Mouse (Mus musculus) heart, embryonic 11.5 days (tissue): ENCODE measurements at regions not wholly inside any gene's neighbourhood (a gene's known extent, or its start where the extent isn't known, plus 50 kb on each side); places are given as distances from the start of the nearest gene placed in this dataset.

Experiments used
- ATAC-seq: fragments of 200-750 bp; cut with Nextera tagmentation; replicated peaks from 2 replicates; pipeline ENCODE4 v1.8.0; 2017; ENCODE audit warnings: moderate library complexity; ENCODE audit not compliant: insufficient number of reproducible peaks, low FRiP score, low TSS enrichment
- H3K27ac ChIP-seq: fragments of 300-500 bp; sonication (generic); 2 replicates; pipeline ENCODE4 v1.5.1; 2014; ENCODE audit warnings: mild to moderate bottlenecking, low read depth, low read length
- H3K27me3 ChIP-seq: fragments of 300-500 bp; sonication (generic); 2 replicates; pipeline ENCODE4 v1.6.1; 2014; ENCODE audit warnings: mild to moderate bottlenecking, low read length, mixed read lengths; ENCODE audit not compliant: control insufficient read depth, insufficient read depth
- H3K36me3 ChIP-seq: fragments of 300-500 bp; sonication (generic); 2 replicates; pipeline ENCODE4 v1.6.1; 2014; ENCODE audit warnings: mild to moderate bottlenecking, low read length, moderate library complexity, mixed read lengths; ENCODE audit not compliant: control insufficient read depth, insufficient read depth
- H3K4me1 ChIP-seq: fragments of 300-500 bp; sonication (generic); 2 replicates; pipeline ENCODE4 v1.6.1; 2014; ENCODE audit warnings: low read length; ENCODE audit not compliant: control insufficient read depth, insufficient read depth
- H3K4me2 ChIP-seq: fragments of 300-500 bp; sonication (generic); 2 replicates; pipeline ENCODE4 v1.6.1; 2014; ENCODE audit warnings: mild to moderate bottlenecking, moderate library complexity
- H3K4me3 ChIP-seq: fragments of 300-500 bp; sonication (generic); 2 replicates; pipeline ENCODE4 v1.5.1; 2014; ENCODE audit warnings: low read depth, low read length
- H3K9ac ChIP-seq: fragments of 300-500 bp; sonication (generic); 2 replicates; pipeline ENCODE4 v1.6.1; 2014; ENCODE audit warnings: mild to moderate bottlenecking, low read depth, low read length, moderate library complexity
- H3K9me3 ChIP-seq: fragments of 300-500 bp; sonication (generic); replicated peaks from 2 replicates; pipeline ENCODE4 v1.6.1; 2016; ENCODE audit warnings: low read length; ENCODE audit not compliant: control insufficient read depth
- WGBS: fragments of 180-500 bp; shearing (Covaris S2); extraction: QIAGEN DNeasy Blood & Tissue Kit; methylation state at CpG from one replicate; pipeline ENCODE4 v1.1.7; 2014; ENCODE audit not compliant: insufficient replicate concordance; 5-methylcytosine and 5-hydroxymethylcytosine counted together

DNA sequence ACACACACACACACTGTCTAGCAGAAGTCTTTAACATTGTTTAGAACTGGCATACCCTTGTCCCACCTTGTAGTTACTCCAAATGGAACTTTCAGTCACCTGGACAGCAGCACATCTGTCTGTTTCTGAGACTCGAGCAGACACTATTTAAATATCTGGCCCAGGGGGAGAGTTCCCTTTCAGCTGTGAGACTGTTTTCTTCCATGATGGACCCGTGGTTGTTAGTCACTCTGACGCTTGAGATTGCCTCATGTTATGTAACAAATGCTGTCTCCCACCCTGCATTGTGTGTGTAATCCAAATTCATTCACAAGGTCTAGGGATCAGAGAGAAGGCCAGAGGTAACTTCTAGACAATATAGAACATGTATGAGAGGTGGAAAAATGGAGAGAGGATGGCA, 174.2 kb downstream of the Otol1 start:
- ATAC-seq = no peak
- WGBS = 68% methylated on average over 3 of the region's 3 CpGs

DNA sequence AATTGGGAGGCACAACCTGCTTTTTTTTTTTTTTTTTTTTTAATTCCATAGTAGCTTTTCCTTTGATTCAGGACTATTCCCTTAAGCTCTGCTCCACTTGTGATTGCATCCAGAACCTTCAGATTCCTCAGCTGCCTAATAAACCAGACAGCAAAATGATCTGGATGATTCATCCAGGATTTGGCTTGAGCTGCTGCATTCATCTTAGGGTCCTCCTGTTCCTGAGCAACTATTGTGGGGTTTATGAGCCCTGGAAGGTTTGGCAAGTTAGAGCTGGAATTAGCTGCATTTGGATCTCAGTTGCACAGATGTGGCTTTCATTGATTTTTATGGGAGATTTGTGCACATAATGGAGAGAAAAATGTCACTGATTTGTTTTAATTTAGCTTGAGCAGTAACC, 183.3 kb downstream of the Otol1 start:
- no peaks in the 10 kb centered on the region for H3K27me3 ChIP-seq
- H3K9ac ChIP-seq = no peak overlapping the region
- no peak for ATAC-seq
- no peaks in the 10 kb centered on the region for H3K36me3 ChIP-seq
- H3K4me2 ChIP-seq = no peak overlapping the region
- no peaks in the 10 kb centered on the region for H3K4me1 ChIP-seq
- H3K9me3 ChIP-seq = no peaks in the 10 kb centered on the region
- H3K27ac ChIP-seq = no peak overlapping the region
- H3K4me3 ChIP-seq = no peak overlapping the region

More for the DNA sequence above, 174.2 kb downstream of the Otol1 start:
- no peaks in the 10 kb centered on the region for H3K27me3 ChIP-seq
- H3K27ac ChIP-seq = no peak overlapping the region
- H3K4me3 ChIP-seq = no peak overlapping the region
- no peak overlapping the region for H3K4me2 ChIP-seq
- H3K4me1 ChIP-seq = no peaks in the 10 kb centered on the region
- H3K36me3 ChIP-seq = no peaks in the 10 kb centered on the region
- H3K9ac ChIP-seq = no peak overlapping the region
- no peaks in the 10 kb centered on the region for H3K9me3 ChIP-seq

DNA sequence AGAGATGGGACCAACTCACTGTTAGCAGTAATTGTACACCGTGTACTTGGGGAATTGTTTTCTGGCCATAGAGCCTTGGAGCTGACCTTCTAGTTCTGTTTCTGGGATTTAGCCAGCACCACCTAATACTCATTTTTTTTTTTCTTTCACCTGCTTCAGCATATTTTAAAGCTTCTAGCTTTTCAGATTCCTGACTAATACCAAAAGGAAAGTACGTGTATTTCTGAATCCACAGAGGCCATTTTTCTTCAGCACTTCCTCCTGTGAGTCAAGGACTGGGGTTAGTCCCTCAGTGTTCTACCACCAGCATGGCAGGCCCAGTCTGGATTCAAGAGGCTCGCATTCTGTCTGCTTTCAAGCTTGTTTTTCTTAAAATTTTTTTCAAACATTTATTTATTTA, 189.3 kb downstream of the Otol1 start:
- no peak overlapping the region for H3K9ac ChIP-seq
- H3K4me1 ChIP-seq = no peaks in the 10 kb centered on the region
- 85% methylated on average over 3 of the region's 3 CpGs for WGBS
- no peak overlapping the region for H3K4me2 ChIP-seq
- no peak overlapping the region for H3K4me3 ChIP-seq
- H3K36me3 ChIP-seq = no peaks in the 10 kb centered on the region
- H3K27me3 ChIP-seq = no peaks in the 10 kb centered on the region
- no peaks in the 10 kb centered on the region for H3K9me3 ChIP-seq
- ATAC-seq = no peak
- no peak overlapping the region for H3K27ac ChIP-seq

DNA sequence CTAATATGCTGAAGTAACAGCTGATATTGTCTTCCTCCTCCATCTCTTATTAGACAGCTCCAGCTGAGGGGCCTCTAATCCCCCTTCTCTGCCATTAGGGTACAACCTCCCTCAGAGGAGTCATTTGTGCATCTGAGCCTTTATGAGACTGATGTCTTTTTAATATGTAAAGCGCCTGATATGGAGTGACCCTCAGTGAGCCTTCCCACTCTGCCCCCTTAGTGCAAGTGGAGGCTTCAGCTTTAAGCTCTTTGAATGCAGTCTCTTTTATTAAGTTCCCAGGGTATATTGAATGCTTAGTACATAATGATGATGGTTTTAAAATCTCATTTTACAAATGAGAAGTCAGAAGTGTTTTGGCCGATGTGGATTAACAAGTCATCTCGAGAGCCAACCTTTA, 191.5 kb downstream of the Otol1 start:
- no peak overlapping the region for H3K4me3 ChIP-seq
- WGBS = 85% methylated on average over 3 of the region's 3 CpGs
- ATAC-seq = no peak

DNA sequence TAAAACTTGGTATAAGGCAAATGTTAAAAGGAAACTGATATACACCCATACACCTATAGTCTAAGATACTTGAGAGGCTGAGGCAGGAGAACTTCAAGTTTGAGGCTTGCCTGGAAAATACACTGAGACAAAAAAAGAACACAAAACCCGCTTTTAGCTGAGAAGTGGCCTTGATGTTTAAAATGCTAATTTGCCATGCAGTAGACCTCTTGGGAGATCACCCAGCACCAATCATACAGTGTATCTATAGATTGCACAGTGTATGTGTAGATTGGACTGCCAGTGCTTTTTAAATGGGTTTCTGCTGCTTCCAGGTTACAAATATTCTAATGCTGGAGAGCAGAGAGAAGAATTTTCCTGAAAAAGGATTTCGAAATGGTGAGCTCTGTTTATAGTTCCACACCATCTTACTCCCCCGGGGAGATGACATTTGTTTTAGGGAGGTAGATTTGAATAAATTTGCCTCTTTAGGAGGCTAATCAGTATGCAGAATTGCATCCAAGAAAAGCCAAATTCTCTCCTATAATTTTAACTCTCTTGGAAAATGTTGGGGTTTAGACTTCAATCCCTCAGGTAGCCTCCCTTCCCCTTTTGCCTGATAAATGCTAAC, 194.0 kb downstream of the Otol1 start:
- Histone ChIP-seq H3K9ac (no peak overlapping the region), H3K4me3 (no peak overlapping the region), H3K9me3 (no peaks in the 10 kb centered on the region), H3K27ac (no peak overlapping the region), H3K4me2 (no peak overlapping the region), H3K4me1 (no peaks in the 10 kb centered on the region), H3K36me3 (no peaks in the 10 kb centered on the region), H3K27me3 (no peaks in the 10 kb centered on the region)
- 72% methylated on average over 3 of the region's 3 CpGs for WGBS
- ATAC-seq = no peak

More for the DNA sequence above, 191.5 kb downstream of the Otol1 start:
- Histone ChIP-seq H3K4me2 (no peak overlapping the region), H3K27ac (no peak overlapping the region), H3K36me3 (no peaks in the 10 kb centered on the region), H3K4me1 (no peaks in the 10 kb centered on the region), H3K9ac (no peak overlapping the region), H3K9me3 (no peaks in the 10 kb centered on the region), H3K27me3 (no peaks in the 10 kb centered on the region)

DNA sequence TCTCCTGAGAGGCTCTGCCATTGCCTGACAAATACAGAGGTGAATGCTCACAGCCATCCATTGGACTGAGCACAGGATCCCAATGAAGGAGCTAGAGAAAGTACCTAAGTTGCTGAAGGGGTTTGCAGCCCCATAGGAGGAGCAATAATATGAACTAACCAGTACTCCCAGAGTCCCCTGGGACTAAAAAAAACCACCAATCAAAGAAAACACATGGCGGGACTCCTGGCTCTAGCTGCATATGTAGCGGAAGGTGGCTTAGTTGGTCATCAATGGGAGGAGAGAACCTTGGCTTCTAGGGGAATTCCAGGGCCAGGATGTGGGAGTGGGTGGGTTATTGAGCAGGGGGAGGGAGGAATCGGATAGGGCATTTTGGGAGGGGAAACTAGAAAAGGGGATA, 207.8 kb downstream of the Otol1 start:
- no peak for ATAC-seq

DNA sequence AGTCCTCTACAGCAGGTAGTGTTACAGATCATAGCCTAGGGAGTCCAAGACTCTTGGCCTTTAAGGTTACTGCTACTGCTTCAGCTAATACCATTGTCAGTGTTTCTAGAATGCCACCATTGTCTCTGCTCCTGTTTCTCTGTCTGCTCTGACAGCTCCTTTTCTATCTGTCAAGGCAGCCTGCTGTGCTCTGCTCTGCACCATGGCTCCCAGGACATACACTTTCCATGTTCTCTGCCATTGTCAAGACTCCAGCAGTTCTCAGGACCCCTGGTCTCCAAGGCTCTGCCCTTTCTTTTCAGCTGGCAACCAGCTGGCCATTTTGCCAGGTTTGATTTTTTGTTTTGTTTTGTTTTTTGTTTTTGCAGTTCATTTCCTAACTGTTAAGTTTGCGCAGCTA, 208.7 kb downstream of the Otol1 start:
- no peaks in the 10 kb centered on the region for H3K36me3 ChIP-seq
- H3K4me3 ChIP-seq = no peak overlapping the region
- no peaks in the 10 kb centered on the region for H3K27me3 ChIP-seq
- H3K9me3 ChIP-seq = no peaks in the 10 kb centered on the region
- WGBS = 79% methylated on average over 1 of the region's 1 CpGs
- no peak overlapping the region for H3K9ac ChIP-seq
- H3K4me2 ChIP-seq = no peak overlapping the region
- H3K4me1 ChIP-seq = no peaks in the 10 kb centered on the region
- no peak for ATAC-seq
- no peak overlapping the region for H3K27ac ChIP-seq

More for the DNA sequence above, 207.8 kb downstream of the Otol1 start:
- Histone ChIP-seq H3K27ac (no peak overlapping the region), H3K36me3 (no peaks in the 10 kb centered on the region), H3K27me3 (no peaks in the 10 kb centered on the region), H3K4me2 (no peak overlapping the region), H3K9ac (no peak overlapping the region), H3K4me1 (no peaks in the 10 kb centered on the region), H3K4me3 (no peak overlapping the region), H3K9me3 (no peaks in the 10 kb centered on the region)
- WGBS = 80% methylated on average over 3 of the region's 3 CpGs

DNA sequence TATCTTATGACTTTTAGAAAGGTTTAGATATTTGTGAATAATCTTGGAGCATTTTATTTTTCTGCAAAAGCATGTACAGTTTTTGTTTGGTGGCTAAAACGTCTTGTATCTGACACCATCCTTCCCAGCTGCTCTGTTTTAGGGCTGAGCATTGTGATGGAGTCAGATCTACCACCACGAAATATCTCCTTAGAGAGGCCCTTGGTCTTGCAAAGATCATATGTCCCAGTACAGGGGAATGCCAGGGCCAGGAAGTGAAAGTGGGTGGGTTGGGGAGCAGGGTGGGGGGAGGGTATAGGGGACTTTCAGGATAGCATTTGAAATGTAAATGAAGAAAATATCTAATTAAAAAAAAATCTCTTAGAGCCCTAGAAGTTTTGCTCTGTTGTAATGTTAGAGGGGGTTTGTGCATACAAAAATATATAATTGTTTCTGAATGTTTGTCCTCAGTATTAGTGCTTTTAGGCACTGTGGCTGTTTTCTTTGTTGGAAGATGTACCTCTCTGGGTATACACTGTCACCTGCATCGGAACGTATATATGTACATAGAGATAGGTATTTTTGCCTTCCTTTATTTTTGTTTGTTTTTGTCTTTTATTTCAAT, 211.4 kb downstream of the Otol1 start:
- no peak overlapping the region for H3K4me3 ChIP-seq
- H3K36me3 ChIP-seq = no peaks in the 10 kb centered on the region
- no peak overlapping the region for H3K27ac ChIP-seq
- H3K4me1 ChIP-seq = no peaks in the 10 kb centered on the region
- no peaks in the 10 kb centered on the region for H3K9me3 ChIP-seq
- no peaks in the 10 kb centered on the region for H3K27me3 ChIP-seq
- H3K9ac ChIP-seq = no peak overlapping the region
- no peak overlapping the region for H3K4me2 ChIP-seq
- 77% methylated on average over 4 of the region's 4 CpGs for WGBS
- no peak for ATAC-seq

DNA sequence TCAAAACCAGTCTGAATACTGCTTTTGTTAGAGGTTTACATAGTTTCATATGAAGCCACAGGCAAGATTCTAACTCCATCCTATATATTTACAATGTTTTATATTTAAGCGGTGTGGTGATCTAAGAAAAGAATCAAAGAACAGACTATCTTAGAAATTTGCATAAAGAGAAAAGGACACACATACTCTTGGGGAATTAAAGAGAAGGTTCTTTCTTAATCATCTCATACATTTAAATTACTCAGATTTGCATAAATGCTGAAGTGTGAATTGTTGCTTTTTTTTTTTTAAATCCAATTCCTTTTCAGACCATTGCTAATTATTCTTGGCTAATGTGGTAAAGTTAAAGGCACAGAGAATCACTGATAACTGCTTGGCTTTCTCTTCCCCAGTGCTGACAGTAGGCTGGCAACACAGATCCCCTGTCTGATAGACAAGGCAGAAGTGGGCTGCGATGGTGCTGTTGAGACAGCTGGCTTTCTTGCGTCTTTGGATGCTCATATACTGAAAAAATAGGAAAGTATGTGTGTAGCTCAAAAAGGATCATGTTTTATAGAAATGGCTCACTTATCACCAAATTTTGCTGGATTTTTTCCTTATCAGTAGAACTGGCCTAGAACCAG, 216.1 kb downstream of the Otol1 start:
- H3K4me3 ChIP-seq = no peak overlapping the region
- ATAC-seq = no peak
- H3K27ac ChIP-seq = no peak overlapping the region
- H3K4me2 ChIP-seq = no peak overlapping the region
- no peaks in the 10 kb centered on the region for H3K9me3 ChIP-seq
- WGBS = 68% methylated on average over 3 of the region's 3 CpGs
- H3K4me1 ChIP-seq = no peaks in the 10 kb centered on the region
- no peaks in the 10 kb centered on the region for H3K27me3 ChIP-seq
- H3K36me3 ChIP-seq = no peaks in the 10 kb centered on the region
- no peak overlapping the region for H3K9ac ChIP-seq
